Mouse (Mus musculus) heart, embryonic 14.5 days (tissue): Measurements from ENCODE around the gene Tgfb3. TPM values are rescaled to one million over a fixed set of nuclear protein-coding genes. Genes with fewer than 3 reads are reported as not detected.

ENCODE experiments used
- ATAC-seq: fragments of 200-750 bp; cut with Nextera tagmentation; 2 replicates; pipeline ENCODE4 v1.8.0; 2017; ENCODE audit warnings: low read depth, moderate TSS enrichment; ENCODE audit not compliant: insufficient number of reproducible peaks, insufficient read depth, low FRiP score
- H3K27ac ChIP-seq, 2 experiments: fragments of 200-500 bp in 1 of 2; fragments of 300-500 bp in 1 of 2; sonication (generic) in 1 of 2; replicated peaks in 1 of 2; 2 replicates each; pipeline ENCODE4 v1.5.1; 2012 to 2014; ENCODE audit warnings: low read depth in 2 of 2, low read length in 2 of 2, control low read depth in 1 of 2, mild to moderate bottlenecking in 1 of 2, mixed read lengths in 1 of 2; ENCODE audit not compliant: control insufficient read depth in 1 of 2, insufficient read depth in 1 of 2
- H3K27me3 ChIP-seq: fragments of 300-500 bp; sonication (generic); 2 replicates; pipeline ENCODE4 v1.6.1; 2014; ENCODE audit warnings: mild to moderate bottlenecking, low read length, control low read depth; ENCODE audit not compliant: control insufficient read depth, insufficient read depth
- H3K36me3 ChIP-seq: fragments of 300-500 bp; sonication (generic); 2 replicates; pipeline ENCODE4 v1.6.1; 2014; ENCODE audit warnings: mild to moderate bottlenecking, control low read depth, low read length, mixed read lengths; ENCODE audit not compliant: control insufficient read depth, insufficient read depth
- H3K4me1 ChIP-seq, 2 experiments: fragments of 200-500 bp in 1 of 2; fragments of 300-500 bp in 1 of 2; sonication (generic) in 1 of 2; 2 replicates each; pipeline ENCODE4 v1.6.1; 2012 to 2014; ENCODE audit warnings: low read length in 2 of 2, control low read depth in 1 of 2, mixed read lengths in 1 of 2; ENCODE audit not compliant: control insufficient read depth in 2 of 2, insufficient read depth in 2 of 2
- H3K4me2 ChIP-seq: fragments of 300-500 bp; sonication (generic); 2 replicates; pipeline ENCODE4 v1.6.1; 2014; ENCODE audit warnings: mild to moderate bottlenecking, low read length
- H3K4me3 ChIP-seq, 2 experiments: fragments of 200-500 bp in 1 of 2; fragments of 300-500 bp in 1 of 2; sonication (generic) in 1 of 2; 2 replicates each; pipeline ENCODE4 v1.5.1; 2012 to 2014; ENCODE audit warnings: low read length in 2 of 2, mild to moderate bottlenecking in 2 of 2, control low read depth in 1 of 2, low read depth in 1 of 2, moderate library complexity in 1 of 2; ENCODE audit not compliant: control insufficient read depth in 1 of 2, insufficient read depth in 1 of 2
- H3K9ac ChIP-seq: fragments of 300-500 bp; sonication (generic); 2 replicates; pipeline ENCODE4 v1.6.1; 2014; ENCODE audit warnings: mild to moderate bottlenecking, low read length
- H3K9me3 ChIP-seq: fragments of 300-500 bp; sonication (generic); 2 replicates; pipeline ENCODE4 v1.6.1; 2016; ENCODE audit warnings: low read length, control low read depth; ENCODE audit not compliant: control insufficient read depth
- WGBS: fragments of 180-500 bp; shearing (Covaris S2); extraction: QIAGEN DNeasy Blood & Tissue Kit; methylation state at CpG from one replicate; pipeline ENCODE4 v1.1.7; 2014; 5-methylcytosine and 5-hydroxymethylcytosine counted together
- polyA plus RNA-seq: library from polyadenylated mRNA; unstranded; fragments of >200 nt; fragmentation: Nextera tagmentation; extraction: Ambion mirVana; gene quantifications from 2 replicates; pipeline ENCODE4 v1.2.1, GENCODE M21; 2014

Tgfb3 gene
- polyA plus RNA-seq, 1 experiment from 2014 or later, result 14.7 TPM

DNA sequence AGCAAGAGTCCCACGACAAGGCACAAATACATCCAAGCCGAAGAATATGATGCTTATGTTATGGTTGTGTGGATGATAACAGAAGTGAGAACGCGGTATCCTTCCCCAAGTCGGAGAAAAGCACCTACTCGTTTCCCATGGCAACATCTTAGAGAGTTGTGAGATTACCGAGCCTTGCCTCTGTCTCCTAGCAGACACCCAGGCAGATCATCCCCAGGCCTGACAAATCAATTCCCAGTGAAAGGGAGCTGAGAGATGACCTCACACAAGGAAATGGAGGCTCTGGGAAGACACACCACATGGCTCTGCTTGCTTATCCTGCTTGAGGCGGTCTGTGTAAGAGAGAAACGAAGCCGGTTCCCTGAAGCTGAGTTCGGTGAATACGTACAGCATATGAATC lies 4.2 kb downstream of the Tgfb3 start:
- H3K36me3 ChIP-seq, result no peaks in the 10 kb centered on the region
- ATAC-seq, result no peak
- H3K4me2 ChIP-seq, result peak overlapping the region; percentile 74; the same call in 1 of the 2 replicates
- H3K27ac ChIP-seq, result no peak overlapping the region
- WGBS, result 77% methylated on average over 12 of the region's 12 CpGs
- H3K9me3 ChIP-seq, result no peaks in the 10 kb centered on the region
- no peak overlapping the region for H3K9ac ChIP-seq
- no peak overlapping the region for H3K4me3 ChIP-seq
- H3K27me3 ChIP-seq, result no peaks in the 10 kb centered on the region
- H3K4me1 ChIP-seq, result peaks cover 10 to 25% of the 10 kb centered on the region in 2 experiments

DNA sequence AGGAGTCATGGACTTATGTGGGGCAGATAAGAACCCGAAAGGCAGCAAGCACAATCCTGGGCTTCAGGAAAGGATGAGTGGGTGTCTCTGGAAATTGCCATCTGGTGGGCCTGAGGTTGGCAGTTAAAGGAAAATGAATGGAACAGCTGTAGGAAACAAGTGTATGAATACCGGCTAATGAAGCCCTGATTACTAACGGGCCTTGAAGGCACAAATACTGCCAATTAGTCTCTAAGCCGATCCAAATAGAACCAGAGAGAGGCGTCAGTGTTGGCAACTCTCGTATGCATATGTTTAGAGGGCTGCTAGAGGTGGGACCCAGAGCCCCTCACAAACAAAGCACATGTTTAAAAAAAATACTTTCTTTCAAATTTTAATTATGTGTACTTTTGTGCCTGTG lies 7.4 kb downstream of the Tgfb3 start:
- Histone ChIP-seq H3K4me2 (no peak overlapping the region), H3K4me3 (no peak overlapping the region), H3K36me3 (peaks cover 22% of the 10 kb centered on the region; the same call in 1 of the 2 replicates), H3K9me3 (no peaks in the 10 kb centered on the region), H3K27ac (no peak overlapping the region), H3K27me3 (no peaks in the 10 kb centered on the region), H3K4me1 (peaks cover 2 to 9% of the 10 kb centered on the region in 2 experiments; a peak in 3 of 4 replicates), H3K9ac (no peak overlapping the region)
- 78% methylated on average over 6 of the region's 6 CpGs for WGBS
- ATAC-seq, result no peak

DNA sequence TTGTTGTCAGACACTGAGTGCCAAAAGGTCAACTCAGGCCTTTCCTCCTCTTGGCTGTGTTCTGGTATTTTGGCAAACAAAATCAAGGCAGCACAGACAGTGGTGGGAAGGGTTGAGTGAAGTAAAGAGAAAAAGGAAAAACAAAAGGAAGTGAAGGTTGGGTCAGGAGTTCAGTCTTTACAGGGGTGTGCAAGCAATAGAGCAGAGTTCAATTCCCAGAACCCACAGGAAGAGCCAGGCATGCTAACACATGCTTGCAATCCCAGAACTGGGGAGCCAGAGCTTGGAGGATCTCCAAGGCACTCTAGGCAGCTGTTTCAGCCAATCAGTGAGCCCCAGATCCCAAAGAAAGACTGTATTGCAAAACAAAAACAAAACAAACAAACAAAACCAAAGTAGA lies 14.0 kb downstream of the Tgfb3 start:
- Histone ChIP-seq H3K9me3 (no peaks in the 10 kb centered on the region), H3K27ac (no peak overlapping the region), H3K4me2 (no peak overlapping the region), H3K4me1 (no peaks in the 10 kb centered on the region), H3K36me3 (peaks cover 62% of the 10 kb centered on the region), H3K4me3 (no peak overlapping the region), H3K9ac (no peak overlapping the region), H3K27me3 (no peaks in the 10 kb centered on the region)
- no peak for ATAC-seq

DNA sequence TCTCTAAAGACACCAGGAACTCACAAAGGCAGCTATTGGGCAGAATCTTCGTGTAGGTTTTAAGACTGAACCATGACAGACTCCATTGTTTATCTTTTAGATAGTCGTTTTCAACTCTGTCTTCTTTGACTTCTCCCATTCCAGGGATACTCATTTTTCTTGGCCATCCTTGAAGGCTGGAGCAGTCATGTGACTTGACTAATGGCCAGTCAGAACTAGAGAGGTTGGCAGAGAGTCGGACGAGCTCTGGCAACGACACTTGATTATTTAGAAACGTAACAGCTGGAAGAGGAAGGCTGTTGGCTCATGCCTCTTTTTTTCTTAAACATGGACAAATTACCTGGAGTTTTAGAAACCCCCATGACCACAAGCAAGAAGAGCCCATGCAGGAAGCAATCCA lies 19.5 kb downstream of the Tgfb3 start:
- Histone ChIP-seq H3K36me3 (peaks cover 64% of the 10 kb centered on the region), H3K4me3 (no peak overlapping the region), H3K4me1 (no peaks in the 10 kb centered on the region), H3K27ac (no peak overlapping the region), H3K27me3 (no peaks in the 10 kb centered on the region), H3K4me2 (no peak overlapping the region), H3K9me3 (no peaks in the 10 kb centered on the region), H3K9ac (no peak overlapping the region)
- WGBS, result 80% methylated on average over 6 of the region's 6 CpGs
- no peak for ATAC-seq

GRCm38 (mm10) chr12:86057516-86057915 lies 21.3 kb downstream of the Tgfb3 start:
- H3K4me1 ChIP-seq, result no peaks in the 10 kb centered on the region
- no peak for ATAC-seq
- H3K9ac ChIP-seq, result no peak overlapping the region
- no peak overlapping the region for H3K4me3 ChIP-seq
- peaks cover 46% of the 10 kb centered on the region for H3K36me3 ChIP-seq
- no peak overlapping the region for H3K4me2 ChIP-seq
- H3K27me3 ChIP-seq, result no peaks in the 10 kb centered on the region
- H3K9me3 ChIP-seq, result no peaks in the 10 kb centered on the region
- WGBS, result 79% methylated on average over 8 of the region's 8 CpGs
- H3K27ac ChIP-seq, result no peak overlapping the region

- ATAC-seq, result no peak
- Histone ChIP-seq H3K27me3 (no peaks in the 10 kb centered on the region), H3K27ac (no peak overlapping the region), H3K4me3 (no peak overlapping the region), H3K4me1 (no peaks in the 10 kb centered on the region), H3K36me3 (peaks cover 42% of the 10 kb centered on the region), H3K9me3 (no peaks in the 10 kb centered on the region), H3K4me2 (no peak overlapping the region), H3K9ac (no peak overlapping the region)
- WGBS, result 87% methylated on average over 8 of the region's 8 CpGs
Observed at GRCm38 (mm10) chr12:86056976-86057375, 21.9 kb downstream of the Tgfb3 start.

GRCm38 (mm10) chr12:86055306-86055705 lies 23.5 kb downstream of the Tgfb3 start:
- Histone ChIP-seq H3K4me2 (no peak overlapping the region), H3K4me3 (no peak overlapping the region), H3K9me3 (no peaks in the 10 kb centered on the region), H3K9ac (no peak overlapping the region), H3K27ac (no peak overlapping the region), H3K4me1 (no peaks in the 10 kb centered on the region), H3K36me3 (peaks cover 38% of the 10 kb centered on the region), H3K27me3 (no peaks in the 10 kb centered on the region)
- WGBS, result 88% methylated on average over 2 of the region's 2 CpGs
- ATAC-seq, result no peak

DNA sequence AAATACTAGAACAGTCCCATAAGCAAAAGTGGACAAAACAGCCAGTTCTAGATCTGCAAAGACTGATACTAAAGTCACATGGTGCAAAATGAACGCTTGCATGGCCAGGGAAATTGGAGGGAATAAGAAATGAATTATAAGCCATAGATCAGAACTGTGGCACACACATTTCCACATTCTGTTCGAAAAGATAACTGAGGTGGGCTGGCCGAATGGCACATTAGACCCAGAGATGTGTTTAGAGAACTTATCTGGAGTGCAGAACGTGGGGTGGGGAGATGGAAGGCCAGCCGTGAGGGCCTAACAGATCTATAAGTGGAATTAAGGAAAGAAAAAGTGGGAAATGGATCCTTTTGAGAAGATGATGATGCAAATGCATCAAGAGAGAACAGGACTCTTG lies 27.4 kb downstream of the Tgfb3 start:
- H3K27me3 ChIP-seq, result no peaks in the 10 kb centered on the region
- WGBS, result 80% methylated on average over 5 of the region's 5 CpGs
- peaks cover 11% of the 10 kb centered on the region for H3K36me3 ChIP-seq
- no peak overlapping the region for H3K9ac ChIP-seq
- H3K4me1 ChIP-seq, result peaks cover 0 to 3% of the 10 kb centered on the region in 2 experiments; a peak in 1 of 4 replicates
- no peak for ATAC-seq
- H3K27ac ChIP-seq, result no peak overlapping the region
- H3K4me2 ChIP-seq, result no peak overlapping the region
- no peaks in the 10 kb centered on the region for H3K9me3 ChIP-seq
- H3K4me3 ChIP-seq, result no peak overlapping the region
